Mouse (Mus musculus) cerebellum, adult (tissue): ENCODE results near the gene Btbd16.

ENCODE experiments used
- ATAC-seq: cut with Nextera tagmentation; 2 replicates; pipeline ENCODE4 v1.9.2; 2017; ENCODE audit warnings: mild to moderate bottlenecking, moderate library complexity, mixed read lengths; ENCODE audit not compliant: insufficient number of reproducible peaks, low FRiP score, low TSS enrichment

Gene Btbd16

DNA sequence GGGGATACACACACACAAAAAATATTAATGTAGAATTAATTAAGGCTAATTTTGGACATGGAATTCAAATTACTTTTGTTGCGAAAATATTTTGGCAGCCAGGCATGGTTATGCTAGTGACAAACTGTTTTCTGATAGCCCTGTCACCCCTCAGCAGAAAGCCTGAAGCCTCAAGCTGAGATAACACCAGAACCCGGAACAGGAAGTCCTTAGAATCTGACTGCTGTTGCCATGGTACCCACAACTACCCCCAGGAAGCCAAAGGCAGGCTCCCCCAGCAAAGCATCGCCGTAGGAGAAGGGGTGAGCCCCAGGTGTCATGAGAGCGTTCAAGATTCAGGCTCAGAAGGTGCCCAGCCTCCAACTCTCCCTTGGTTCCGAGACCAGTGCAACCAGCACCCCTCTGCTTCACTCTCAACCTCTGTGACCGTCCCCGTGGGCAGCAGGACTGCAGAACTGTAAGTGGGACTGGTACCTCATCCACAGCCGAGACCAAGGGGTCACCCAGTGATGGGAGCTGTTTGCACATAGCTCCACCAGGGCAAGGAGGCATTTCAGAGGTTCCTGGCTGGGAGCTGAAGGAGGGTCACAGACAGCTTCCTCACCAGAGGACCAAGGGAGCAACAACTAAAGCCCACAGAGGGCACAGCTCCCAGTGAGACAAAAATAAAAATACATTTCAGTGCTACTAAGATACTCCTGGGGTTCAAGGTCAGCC lies at the start of gene Btbd16:
TSS of gene Btbd16 (plus strand) at position 156 of the 717 bp plus-strand sequence.
- no peak for ATAC-seq

DNA sequence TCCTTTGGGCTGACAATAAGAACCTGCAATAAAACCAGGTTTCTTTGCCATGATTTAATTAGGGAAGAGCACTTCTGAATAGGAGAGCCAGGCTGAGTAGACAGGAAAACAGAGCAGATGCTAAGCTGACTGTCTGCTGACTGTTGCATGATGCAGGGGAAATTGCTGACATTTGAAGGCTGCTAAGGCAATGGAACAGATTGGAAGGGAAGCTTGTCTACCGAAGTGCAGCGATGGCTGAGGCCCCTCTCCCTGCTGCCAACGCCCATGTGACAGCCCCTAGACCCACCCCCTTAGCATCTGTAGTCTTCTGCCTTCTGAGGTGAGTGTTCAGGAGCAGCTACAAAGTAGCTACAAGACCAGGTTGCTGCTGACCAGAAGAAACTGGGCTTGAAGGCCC lies 47.7 kb upstream of the Btbd16 start:
- no peak for ATAC-seq

DNA sequence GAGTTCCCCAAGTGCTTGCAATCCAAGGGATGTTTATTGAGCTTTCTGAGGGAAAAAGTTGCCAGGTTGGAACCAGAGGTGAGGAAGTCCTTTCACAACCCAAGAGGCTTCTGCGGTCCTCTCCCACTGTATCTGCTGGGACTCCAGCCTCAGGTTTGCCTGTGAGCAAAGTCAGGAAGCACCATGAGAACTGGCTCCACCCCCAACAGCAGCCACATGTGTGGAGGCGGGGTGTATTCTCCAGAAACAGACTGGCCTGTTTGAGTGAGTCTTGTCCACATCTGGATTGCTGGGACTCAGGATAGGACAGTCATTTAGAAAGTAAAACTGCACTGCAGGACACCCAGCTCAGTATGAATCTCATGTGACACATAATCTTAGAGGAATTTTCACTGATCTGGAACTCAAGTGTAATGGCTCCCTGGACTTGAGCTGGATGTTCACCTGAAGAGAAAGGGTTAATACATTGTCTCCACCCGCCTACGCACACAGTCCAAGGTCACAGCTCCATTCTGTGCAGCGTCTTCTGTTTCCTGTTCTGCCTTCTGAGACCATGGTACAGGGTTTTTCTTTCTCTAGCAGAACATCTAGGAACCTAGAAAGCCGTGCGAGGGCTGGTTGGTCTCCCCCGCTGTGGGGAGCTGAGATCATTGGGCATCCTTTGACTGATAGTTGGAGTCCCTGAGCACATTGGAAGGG lies 47.0 kb upstream of the Btbd16 start:
- no peak for ATAC-seq

DNA sequence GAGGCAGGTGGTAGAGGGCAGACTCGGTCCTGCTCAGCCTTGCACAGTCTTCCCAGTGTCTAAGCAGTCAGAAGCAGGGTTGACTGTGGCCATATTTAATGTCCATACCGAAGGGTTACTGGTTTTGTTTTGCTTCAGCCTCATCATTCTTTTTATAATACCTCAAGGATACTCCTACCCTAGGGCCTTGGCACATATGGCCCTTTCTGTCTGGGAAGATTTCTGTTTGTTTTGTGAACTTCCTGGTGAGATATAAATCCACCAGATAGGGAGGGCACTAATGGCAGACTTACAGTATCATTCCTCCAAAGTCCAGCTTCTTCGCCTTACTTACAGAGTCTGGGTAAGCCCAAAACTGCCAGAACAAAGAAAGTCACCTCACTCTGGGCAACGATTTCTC lies 46.3 kb upstream of the Btbd16 start:
- no peak for ATAC-seq

DNA sequence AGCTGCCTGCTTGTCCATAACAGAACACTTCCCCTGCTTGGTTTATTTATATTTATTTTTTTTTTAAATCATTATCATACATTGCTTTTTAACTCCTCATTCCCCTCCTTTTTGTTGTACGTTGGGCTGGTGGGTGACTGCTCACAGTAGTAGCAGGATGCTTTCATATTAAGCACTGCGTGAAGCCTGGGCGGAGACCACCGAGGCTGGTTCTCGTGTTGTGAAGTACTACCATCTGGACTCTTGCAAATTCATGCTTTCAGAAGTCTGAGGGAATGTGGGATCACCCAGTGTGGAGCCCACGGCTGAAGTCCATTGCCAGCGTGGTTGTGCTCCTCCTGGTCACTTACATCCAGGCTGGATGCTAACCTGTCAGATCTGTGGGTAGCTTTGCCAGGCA lies 42.1 kb upstream of the Btbd16 start:
- no peak for ATAC-seq

DNA sequence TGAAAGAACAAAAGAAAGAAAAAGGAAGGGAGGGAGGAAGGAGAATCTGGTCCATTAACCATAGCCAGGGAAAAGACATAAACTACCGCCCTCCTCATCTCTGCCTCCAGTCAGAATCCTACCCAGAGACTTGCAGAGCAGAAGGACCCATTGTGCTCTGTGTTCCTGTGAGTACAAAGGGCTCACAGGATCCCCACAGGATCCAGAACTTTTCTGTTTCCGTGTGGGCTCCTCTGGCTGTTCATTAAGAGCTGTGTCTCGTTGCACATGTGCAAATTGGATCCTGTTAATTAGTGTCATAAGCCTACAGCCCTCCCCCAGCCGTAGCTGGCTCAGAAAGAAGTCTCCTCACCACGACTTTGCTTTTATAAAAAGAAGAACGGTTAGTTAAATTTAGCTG lies 41.0 kb upstream of the Btbd16 start:
- no peak for ATAC-seq

DNA sequence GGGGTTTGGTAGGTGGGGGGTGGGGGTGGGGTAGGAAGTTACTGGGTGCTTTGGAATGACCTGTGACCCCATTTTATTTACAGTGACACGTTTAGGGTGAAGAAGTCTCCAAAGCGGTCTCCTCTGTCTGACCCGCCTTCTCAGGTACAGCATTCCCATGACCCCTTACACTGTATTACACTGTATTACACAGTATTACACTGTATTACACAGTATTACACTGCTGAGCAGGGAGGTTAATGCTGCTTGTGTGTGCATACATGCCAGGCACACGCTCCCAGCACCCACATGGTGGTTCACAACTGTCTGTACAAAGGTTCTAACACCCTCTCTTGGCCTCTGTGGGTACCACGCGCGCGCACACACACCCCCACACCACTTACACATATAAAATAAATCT lies 40.4 kb upstream of the Btbd16 start:
- ATAC-seq = no peak

DNA sequence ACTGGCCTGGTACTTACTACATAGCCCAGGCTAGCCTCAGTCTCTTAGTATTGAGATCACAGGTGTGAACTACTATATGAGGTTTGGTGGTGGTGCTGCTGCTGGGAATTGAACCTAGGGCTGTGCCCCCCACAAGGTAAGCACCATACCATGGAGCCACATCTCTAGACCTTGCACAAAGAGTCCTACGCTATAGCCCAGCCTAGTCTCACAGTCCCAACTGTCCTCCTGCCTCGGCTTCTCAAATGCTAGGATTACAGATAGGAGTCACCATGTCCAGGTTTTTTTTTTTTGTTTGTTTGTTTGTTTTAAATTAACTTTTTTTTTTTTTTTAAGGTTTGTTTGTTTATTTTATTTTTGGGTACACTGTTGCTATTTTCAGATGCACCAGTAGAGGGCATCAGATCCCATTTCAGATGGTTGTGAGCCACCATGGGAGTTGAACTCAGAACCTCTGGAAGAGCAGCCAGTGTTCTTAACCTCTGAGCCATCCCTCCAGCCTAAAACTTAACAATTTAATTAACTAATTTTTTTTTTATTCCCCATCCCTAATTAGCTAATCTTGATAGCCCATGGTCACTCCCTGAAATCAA lies 39.6 kb upstream of the Btbd16 start:
- no peak for ATAC-seq

DNA sequence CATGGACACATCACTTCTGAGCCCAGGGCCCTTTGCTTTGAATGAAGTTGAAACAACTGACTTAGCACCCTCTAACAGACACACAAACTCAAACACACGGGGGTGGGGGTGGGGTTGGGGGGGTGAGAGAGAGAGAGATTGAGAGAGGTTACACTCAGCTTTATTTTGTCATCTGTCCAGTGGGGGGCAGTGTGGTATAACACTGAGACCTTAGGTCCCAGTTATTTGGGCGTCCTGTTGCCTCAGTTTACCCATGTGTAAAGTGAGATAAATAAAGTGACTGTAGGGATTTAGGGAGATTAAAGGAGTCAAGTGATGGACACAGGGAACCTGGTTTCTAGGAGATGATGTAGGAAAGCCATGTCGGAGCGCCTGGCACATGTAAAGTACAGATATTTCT lies 32.8 kb upstream of the Btbd16 start:
- ATAC-seq = no peak

DNA sequence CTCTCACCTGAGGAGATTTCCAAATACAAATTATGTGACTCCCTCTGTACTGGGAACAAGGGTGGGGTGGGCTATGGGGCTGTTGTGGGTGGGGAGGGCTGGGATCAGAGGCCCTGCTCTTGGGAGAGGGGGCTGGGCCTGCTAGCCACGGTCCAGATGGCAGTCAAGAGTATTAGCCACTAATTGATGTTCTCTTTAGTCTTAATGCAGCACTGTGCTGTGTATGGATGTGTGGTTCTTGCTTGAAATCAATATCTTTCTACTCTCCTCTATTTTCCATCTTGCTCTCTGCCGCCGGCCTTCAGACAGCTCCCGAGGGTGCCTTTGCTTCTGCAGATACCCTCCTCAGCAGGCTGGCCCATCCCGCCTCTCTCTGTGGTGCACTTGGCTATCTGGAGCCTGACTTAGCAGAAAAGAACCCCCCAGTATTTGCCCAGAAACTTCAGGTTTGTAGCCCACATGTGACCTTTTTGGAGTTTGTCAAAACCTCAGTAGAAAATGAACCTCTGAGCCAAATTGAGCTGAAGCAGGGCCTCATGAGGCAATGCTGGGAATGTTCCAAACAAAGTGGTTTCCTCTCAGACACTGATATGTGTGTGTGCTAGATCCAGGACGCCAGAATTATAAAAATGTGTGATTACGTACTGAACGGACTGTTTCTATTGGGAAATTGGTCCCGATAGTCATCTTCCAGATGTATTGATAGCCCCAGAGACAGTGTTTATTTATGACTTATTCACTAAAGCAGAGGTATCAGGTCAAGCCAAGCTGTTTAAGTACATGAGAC lies 30.4 kb upstream of the Btbd16 start:
- no peak for ATAC-seq

DNA sequence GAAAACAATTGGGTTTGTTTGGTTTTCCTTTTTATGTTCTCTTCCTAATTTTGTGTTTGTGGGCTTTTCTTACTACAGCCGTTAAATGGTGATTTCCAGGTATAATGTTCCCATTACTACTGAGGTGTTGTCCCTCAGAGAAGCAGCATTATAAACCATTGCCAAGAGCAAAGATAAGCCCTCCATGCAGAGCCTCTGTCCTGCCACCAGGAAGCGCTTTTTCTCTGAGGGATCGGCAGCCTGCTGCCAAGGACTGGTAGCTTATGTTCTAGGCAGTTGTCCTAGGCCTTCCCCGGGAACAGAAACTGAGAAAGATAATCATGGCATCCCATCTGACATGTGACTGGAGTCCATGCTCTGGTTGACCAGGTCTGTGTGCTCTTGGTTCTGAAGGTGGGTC lies 24.7 kb upstream of the Btbd16 start:
- ATAC-seq = no peak

DNA sequence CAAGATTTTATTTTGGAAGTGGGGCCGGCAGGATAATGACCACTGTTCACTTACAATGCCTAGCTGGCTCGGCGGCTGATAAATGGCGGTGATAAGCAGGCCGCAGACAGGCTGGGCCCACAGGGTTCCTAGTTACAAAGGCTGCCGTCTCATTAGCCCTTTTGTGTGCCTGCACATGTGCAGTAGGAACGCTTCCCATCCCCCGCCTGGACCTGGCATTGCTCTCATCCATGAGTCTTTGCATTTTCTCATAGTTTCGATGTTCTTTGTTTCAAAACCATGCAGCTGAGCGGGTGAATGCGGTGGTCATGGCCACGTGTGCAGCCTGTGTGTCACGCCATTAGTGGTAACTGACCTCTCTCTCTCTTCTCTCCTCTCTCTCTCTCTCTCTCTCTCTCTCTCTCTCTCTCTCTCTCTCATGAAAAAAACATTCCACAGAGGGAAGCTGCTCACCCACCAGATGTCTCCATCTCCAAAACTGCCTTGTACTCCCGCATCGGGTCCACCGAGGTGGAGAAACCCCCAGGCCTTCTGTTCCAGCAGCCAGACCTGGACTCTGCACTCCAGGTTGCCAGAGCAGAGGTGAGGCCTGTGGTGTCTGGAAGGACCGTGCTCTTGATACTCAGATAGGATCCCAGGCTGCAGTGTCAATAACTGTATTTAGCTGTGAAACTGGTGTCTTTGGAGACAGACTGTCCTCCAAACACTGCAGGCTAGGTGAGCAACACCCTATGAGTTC lies 22.9 kb upstream of the Btbd16 start:
- ATAC-seq = no peak

DNA sequence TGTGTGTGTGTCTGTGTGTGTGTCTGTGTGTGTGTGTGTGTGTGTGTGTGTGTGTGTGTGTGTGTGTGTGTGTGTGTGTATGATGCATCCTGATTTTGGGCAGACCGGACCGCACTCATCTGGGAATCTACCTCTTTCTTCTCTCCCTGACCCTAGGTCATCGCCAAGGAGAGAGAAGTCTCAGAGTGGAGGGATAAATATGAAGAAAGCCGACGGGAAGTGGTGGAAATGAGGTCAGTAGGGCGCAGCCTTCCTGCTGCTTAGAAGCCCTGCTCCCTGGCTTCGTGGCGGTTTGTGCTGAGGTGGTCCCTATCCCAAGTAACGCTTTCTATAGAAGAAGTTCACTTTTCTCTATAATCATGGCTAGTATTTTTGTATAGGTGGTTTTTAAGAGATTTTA lies 22.2 kb upstream of the Btbd16 start:
- no peak for ATAC-seq

DNA sequence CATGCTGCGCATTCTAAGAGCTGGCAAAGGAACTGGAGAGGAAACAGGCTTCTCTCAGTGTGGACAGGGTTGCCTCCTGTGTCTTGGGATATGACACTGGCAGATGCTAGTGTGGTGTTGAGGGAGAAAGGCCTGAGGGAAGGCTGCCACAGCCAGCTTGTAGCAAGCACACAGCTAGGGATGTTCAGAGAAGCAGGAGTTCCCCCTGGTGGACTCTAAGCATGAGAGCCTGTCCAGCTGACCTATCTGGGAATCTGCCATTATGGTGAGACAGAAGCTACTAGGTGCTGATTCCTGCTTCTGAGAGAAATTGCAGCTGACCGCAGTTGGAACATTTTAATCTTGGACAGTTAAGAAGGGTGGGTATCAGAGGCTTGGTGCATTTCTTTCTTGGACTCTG lies 19.1 kb upstream of the Btbd16 start:
- peak; percentile 80; the same call in 1 of the 2 replicates for ATAC-seq

DNA sequence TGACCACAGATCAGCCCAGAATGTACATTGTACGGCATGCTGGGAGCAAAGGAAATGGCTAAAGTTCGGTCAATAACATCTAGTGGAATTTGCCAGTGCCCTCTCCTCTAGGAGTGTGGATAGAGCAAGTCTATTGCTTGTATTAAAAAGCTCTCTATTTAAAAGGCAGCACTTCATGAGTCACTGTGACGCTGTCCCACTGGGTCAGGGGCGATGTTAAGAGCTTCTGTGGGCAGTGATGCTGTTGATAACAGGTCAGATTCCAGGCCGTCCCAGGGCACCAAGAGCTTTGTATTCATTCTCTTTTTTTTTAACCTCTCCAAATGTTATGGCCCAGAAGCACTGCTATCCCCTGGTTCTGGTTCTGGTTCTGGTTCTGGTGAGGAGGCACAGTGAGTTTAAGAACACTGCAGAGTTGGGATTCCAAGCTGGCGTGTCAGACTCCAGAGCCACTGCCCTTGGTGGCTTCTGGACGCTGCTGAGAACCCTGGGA lies 17.5 kb upstream of the Btbd16 start:
- no peak for ATAC-seq

DNA sequence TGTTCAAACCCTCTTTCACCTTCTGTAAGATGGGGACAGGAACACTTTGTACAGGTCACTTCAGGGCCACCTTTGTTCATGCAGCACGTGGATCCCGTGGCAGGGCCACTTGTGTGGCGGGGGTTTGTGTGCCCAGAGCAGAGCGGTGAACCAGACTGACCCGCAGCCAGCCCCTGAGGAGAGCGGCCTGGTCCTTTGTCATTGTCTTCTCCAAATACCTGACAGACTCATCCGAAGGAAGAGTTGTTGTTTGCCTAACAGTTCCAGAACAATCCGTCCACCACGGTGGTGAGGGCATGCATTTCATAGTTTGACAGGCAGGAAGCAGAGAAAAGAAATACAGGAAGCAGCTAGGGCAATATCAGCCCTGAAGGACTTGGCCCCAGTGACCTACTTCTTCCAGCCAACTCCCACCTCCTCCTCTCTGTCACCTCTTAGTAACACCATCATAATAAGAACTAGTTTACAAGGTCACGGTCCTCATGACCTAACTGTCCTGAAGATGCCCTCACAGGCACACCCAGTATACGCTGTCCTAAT lies 16.5 kb upstream of the Btbd16 start:
- ATAC-seq = no peak

DNA sequence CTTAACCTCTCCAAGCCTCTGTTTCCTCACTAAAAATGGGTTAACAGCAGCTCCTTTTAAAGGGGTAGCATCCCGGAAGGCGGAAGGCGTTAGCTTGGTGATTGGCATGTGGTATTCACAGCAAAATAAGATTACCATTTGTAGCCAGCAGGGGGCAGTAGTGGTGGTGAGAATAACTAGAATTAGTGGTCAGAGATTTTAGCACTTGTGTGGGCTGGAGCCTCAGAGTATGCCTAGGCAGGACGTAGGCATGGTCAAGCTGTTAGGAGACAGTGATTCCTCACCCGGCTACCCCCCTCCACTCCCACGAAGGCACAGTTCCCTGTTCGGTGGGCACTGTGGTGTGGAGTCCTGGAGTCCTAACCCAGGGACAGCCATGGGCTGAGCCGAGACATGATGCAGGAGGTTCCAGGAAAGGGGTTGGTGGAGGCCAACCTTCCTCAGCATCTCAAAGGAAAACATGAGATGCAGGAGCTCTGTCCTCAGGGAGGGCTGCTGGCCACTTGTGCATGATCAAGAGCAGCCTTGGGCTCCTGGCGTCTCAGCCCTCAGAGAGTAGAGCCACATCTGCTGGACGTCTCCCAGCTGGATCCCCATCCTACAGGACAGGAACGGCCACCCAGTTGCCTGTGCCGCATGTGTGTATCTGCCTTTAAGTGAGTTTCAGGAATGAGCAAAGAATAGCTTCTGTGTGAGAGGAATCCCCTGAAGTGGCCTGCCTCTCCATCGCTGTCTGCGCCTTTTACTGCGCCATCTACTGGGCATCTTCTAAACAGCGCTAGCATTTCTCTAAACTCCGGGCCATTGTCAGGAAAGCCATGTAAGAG lies 11.6 kb upstream of the Btbd16 start:
- peak; percentile 71; the same call in 1 of the 2 replicates for ATAC-seq

DNA sequence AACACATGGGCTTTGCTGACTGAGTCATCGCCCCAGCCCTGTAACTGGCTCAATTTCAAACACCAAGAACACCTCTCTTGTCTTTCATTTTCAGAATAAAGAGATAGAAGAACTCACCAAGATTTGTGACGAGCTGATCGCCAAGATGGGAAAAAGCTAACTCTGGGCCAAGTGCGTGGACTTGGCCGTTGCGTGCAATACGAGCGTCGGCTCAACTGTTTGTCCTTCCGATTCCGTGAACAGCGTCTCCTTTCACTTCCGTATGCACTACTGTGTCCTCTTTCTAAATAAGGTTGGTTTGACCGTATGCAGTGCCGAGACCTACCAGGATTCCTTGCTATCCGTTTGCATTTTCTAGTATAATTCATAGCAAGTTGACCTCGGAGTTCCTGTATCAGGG lies 9.7 kb upstream of the Btbd16 start:
- no peak for ATAC-seq
